Mouse (Mus musculus): Measurements from ENCODE around the gene Tvp23b.

- TF ChIP-seq POLR2A (IDR thresholded peaks at IDR 0.05; ENCODE audit: borderline replicate concordance, extremely low read depth, low read depth, low read length) (no peak), CTCF (IDR thresholded peaks at IDR 0.05; ENCODE audit: insufficient read depth, low read length) (no peak)
These were observed 51.9 kb downstream of the Tvp23b start for GRCm38 (mm10) chr11:62931141-62931540.

All from lung, adult 2 months (tissue).